Mouse (Mus musculus): ENCODE data around the gene Cnn2.

Gene Cnn2

GRCm38 (mm10) chr10:79970415-79971182, 17.8 kb upstream of the Cnn2 start, which contains the start of gene Grin3b:
Gene Grin3b, plus strand, starts transcription at chr10:79970715.
- DNase-seq (ENCODE audit: low spot score), result no peak

GRCm38 (mm10) chr10:79971183-79971497, 17.2 kb upstream of the Cnn2 start:
- no peak for DNase-seq (ENCODE audit: low spot score)

- DNase-seq (ENCODE audit: low spot score), result no peak
These were observed 15.6 kb upstream of the Cnn2 start for GRCm38 (mm10) chr10:79972831-79973230.

- DNase-seq (ENCODE audit: low spot score), result no peak
These were observed 14.3 kb upstream of the Cnn2 start for GRCm38 (mm10) chr10:79974087-79974486.

- no peak for DNase-seq (ENCODE audit: low spot score)
These were observed 13.7 kb upstream of the Cnn2 start for GRCm38 (mm10) chr10:79974668-79975067.

GRCm38 (mm10) chr10:79976071-79976721, 12.2 kb upstream of the Cnn2 start:
- no peak for DNase-seq (ENCODE audit: low spot score)

GRCm38 (mm10) chr10:79976722-79977107, 11.7 kb upstream of the Cnn2 start:
- no peak for DNase-seq (ENCODE audit: low spot score)

GRCm38 (mm10) chr10:79977324-79977723, 11.1 kb upstream of the Cnn2 start:
- DNase-seq (ENCODE audit: low spot score), result no peak

GRCm38 (mm10) chr10:79978061-79978460, 10.3 kb upstream of the Cnn2 start:
- DNase-seq (ENCODE audit: low spot score), result no peak

- no peak for DNase-seq (ENCODE audit: low spot score)
These were observed 8.8 kb upstream of the Cnn2 start for GRCm38 (mm10) chr10:79979401-79980155.

- DNase-seq (ENCODE audit: low spot score), result no peak
These were observed 5.2 kb upstream of the Cnn2 start for GRCm38 (mm10) chr10:79983205-79983604.

GRCm38 (mm10) chr10:79983670-79984069, 4.7 kb upstream of the Cnn2 start:
- DNase-seq (ENCODE audit: low spot score), result peak; percentile 34

- peak; percentile 71 for DNase-seq (ENCODE audit: low spot score)
These were observed 4.1 kb upstream of the Cnn2 start, which contains the start of gene Tmem259 for GRCm38 (mm10) chr10:79984195-79984816. Gene Tmem259, minus strand, starts transcription at chr10:79984330.

- DNase-seq (ENCODE audit: low spot score), result peak; percentile 81
These were observed 3.5 kb upstream of the Cnn2 start for GRCm38 (mm10) chr10:79984871-79985270.

- peak; percentile 29 for DNase-seq (ENCODE audit: low spot score)
These were observed 2.8 kb upstream of the Cnn2 start for GRCm38 (mm10) chr10:79985334-79986231.

GRCm38 (mm10) chr10:79986232-79986878, 2.0 kb upstream of the Cnn2 start:
- DNase-seq (ENCODE audit: low spot score), result no peak

- DNase-seq (ENCODE audit: low spot score), result peak; percentile 64
These were observed 1.4 kb upstream of the Cnn2 start for GRCm38 (mm10) chr10:79986963-79987362.

GRCm38 (mm10) chr10:79987771-79988505, 446 bp upstream of the Cnn2 start:
- no peak for DNase-seq (ENCODE audit: low spot score)

GRCm38 (mm10) chr10:79989272-79989786, 945 bp downstream of the Cnn2 start:
- DNase-seq (ENCODE audit: low spot score), result no peak

- no peak for DNase-seq (ENCODE audit: low spot score)
These were observed 1.5 kb downstream of the Cnn2 start for GRCm38 (mm10) chr10:79989870-79990269.

Measured in ovary, postnatal 10 days (tissue).